Mouse (Mus musculus): ENCODE measurements around the gene Dnaja3. TPM values are rescaled to one million over a fixed set of nuclear protein-coding genes. Genes with fewer than 3 reads are reported as not detected.
"Not testable (repeated sequence)": the region's sequence is repeated elsewhere in the genome, so short reads cannot be mapped to it uniquely, and the experiment has no call there.

Gene Dnaja3
- total RNA-seq, 2 experiments from 2014 or later, result 62.2 to 63.3 TPM

- intact Hi-C loops (cut with DNase I), result no loop called here
- no peak for DNase-seq (ENCODE audit: low spot score in 2 of 2)
Measured at GRCm38 (mm10) chr16:4752155-4752554, 112.4 kb downstream of the Dnaja3 start.

GRCm38 (mm10) chr16:4754045-4754444, 114.3 kb downstream of the Dnaja3 start:
- no peak for DNase-seq (ENCODE audit: low spot score in 2 of 2)
- intact Hi-C loops (cut with DNase I), result no loop called here

DNA sequence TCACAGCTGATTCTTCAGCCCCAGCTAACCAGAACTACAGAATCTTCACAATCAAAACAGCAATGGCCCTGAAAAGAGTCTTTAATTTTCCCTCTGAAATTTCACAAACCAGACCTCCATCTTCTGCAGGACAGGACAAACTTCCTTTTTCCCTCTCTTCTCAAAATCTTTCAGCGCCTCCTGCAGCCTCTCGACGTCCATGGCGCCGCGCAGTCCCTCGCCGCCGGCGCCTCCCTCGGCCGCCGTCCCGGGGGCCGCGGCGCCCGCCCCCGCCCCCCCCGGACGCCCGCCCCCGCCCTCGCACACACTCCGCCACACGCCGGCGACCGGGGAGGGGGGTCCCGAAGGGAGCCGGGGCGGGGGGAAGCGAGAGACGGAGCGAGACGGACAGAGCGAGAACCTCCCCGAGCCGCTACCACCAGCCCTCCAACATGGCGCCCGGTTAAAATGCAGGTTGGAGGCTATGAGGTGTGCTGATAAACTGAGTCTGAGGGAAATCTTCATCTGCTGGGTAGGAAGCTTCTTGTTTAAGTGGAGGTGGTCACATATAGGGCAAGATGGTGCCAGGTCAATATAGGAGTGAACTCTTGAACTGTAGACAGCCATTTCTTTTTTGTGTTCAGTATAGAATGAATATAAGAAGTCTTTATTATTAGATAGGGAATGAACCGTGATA, 117.0 kb downstream of the Dnaja3 start:
- intact Hi-C loops (cut with DNase I); DNase-seq (ENCODE audit: low spot score in 2 of 2): not testable (repeated sequence)

Other genes starting within 250 kb of the Dnaja3 start
- gene Adcy9, start 219.5 kb upstream of the Dnaja3 start, total RNA-seq (2021), result 10 to 100 TPM; 66.7 to 67.7 TPM
- 1 to 10 TPM; 9.1 to 9.5 TPM for gene Srl, start 98.2 kb upstream of the Dnaja3 start, total RNA-seq (2021)
- 1 to 10 TPM; 2.9 to 3.5 TPM for gene Tfap4, start 80.1 kb upstream of the Dnaja3 start, total RNA-seq (2021)
- gene Glis2, start 45.3 kb upstream of the Dnaja3 start, total RNA-seq (2021), result 10 to 100 TPM; 11.7 to 12.4 TPM
- 10 to 100 TPM; 67.5 to 92.8 TPM for gene Pam16, start 15.0 kb upstream of the Dnaja3 start, total RNA-seq (2021)
- 1 to 10 TPM; 7.5 to 9.9 TPM for gene Vasn, start within 50 bp of the Dnaja3 start, total RNA-seq (2021)
- 10 to 100 TPM; 82.0 to 92.7 TPM for gene Coro7, start 39.8 kb downstream of the Dnaja3 start, total RNA-seq (2021)
- gene Nmral1, start 79.4 kb downstream of the Dnaja3 start, total RNA-seq (2021), result 10 to 100 TPM in 1 of 2 experiments, 1 to 10 TPM in 1; 9.6 to 10.5 TPM
- 10 to 100 TPM; 79.0 to 80.3 TPM for gene Hmox2, start 86.4 kb downstream of the Dnaja3 start, total RNA-seq (2021)
- 100 to 1,000 TPM; 193 to 204 TPM for gene Cdip1, start 150.3 kb downstream of the Dnaja3 start, total RNA-seq (2021)
- not detected for gene 4930562C15Rik, start 195.4 kb downstream of the Dnaja3 start, total RNA-seq (2021)
- gene Ubald1, start 240.3 kb downstream of the Dnaja3 start, total RNA-seq (2021), result 10 to 100 TPM; 86.6 to 88.2 TPM
- 100 to 1,000 TPM; 200 to 206 TPM for gene Mgrn1, start 246.3 kb downstream of the Dnaja3 start, total RNA-seq (2021)

Measured in left cerebral cortex, postnatal 25 days (tissue).